9 mouse cellular contexts compared by ENCODE assay signal in the genomic region with DNA sequence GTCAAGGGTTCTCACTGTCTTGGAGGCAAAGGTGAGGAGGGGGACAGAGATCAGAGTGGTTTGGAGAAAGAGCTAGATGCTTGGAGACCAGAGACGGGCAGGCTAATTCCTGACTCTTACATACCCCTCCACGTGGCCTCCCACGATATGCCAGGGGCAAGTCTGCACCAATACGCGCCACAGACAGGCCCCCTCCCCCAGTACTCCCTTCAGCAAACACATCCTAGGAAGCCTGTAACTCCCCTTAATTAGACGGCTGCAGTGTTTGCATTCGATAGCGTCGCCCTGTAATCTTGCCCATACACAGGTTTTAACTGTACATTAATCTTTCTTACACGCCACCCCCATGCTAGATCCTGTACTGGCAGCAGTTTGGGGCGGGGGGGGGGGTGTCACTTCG. TPM values are rescaled to one million over a fixed set of nuclear protein-coding genes. Genes with fewer than 3 reads are reported as not detected.
DNase-seq lines count a peak whose midpoint lies in the region; ATAC-seq and TF ChIP-seq lines count a peak whose summit lies in the region.
"Had no signal": no experiment of that assay in that cellular context is flagged by ENCODE, and none has a peak within 500 bp of the region (broad histone marks: within the 10 kb centered on the region; RNA-seq: fewer than 3 reads in every experiment).

No protein-coding gene starts in this region.

- 13% methylated on average over 12 of the region's 12 CpGs for WGBS in heart, postnatal 0 days
- WGBS in forebrain, embryonic 15.5 days: 5% methylated on average over 12 of the region's 12 CpGs
- WGBS in limb, embryonic 15.5 days: 4% methylated on average over 12 of the region's 12 CpGs

- TF ChIP-seq CTCF in heart, postnatal 0 days (IDR thresholded peaks at IDR 0.05; ENCODE audit: low read depth): no peak

- H3K9me3 ChIP-seq in heart, postnatal 0 days (replicated peaks; ENCODE audit: control insufficient read depth, low read length): no peaks in the 10 kb centered on the region
- H3K9me3 ChIP-seq in forebrain, embryonic 15.5 days: no peaks in the 10 kb centered on the region
- H3K9me3 ChIP-seq in limb, embryonic 15.5 days: no peaks in the 10 kb centered on the region

- no peak; the same call in 1 of the 2 replicates for ATAC-seq in heart, postnatal 0 days (ENCODE audit: insufficient read depth, low read depth)
- peak; percentile 51; the same call in 1 of the 2 replicates for ATAC-seq in forebrain, embryonic 15.5 days (replicated peaks)
- no peak for ATAC-seq in limb, embryonic 15.5 days (ENCODE audit: insufficient number of reproducible peaks, low FRiP score, low TSS enrichment, low read depth)
- ATAC-seq in CD4-positive, CD25-positive, alpha-beta regulatory T cell, adult 4 months: no peak

- H3K36me3 ChIP-seq in heart, postnatal 0 days (replicated peaks; ENCODE audit: control insufficient read depth, insufficient read depth, low read length): no peaks in the 10 kb centered on the region
- H3K36me3 ChIP-seq in forebrain, embryonic 15.5 days: no peaks in the 10 kb centered on the region
- no peaks in the 10 kb centered on the region for H3K36me3 ChIP-seq in limb, embryonic 15.5 days

- 0 out of 2 replicates have a peak, but pooled peaks cover 3% of the 10 kb centered on the region for H3K27me3 ChIP-seq in heart, postnatal 0 days (ENCODE audit: control insufficient read depth, insufficient read depth, low read length)
- no peaks in the 10 kb centered on the region for H3K27me3 ChIP-seq in forebrain, embryonic 15.5 days
- H3K27me3 ChIP-seq in limb, embryonic 15.5 days: peaks cover 7% of the 10 kb centered on the region; the same call in 1 of the 2 replicates

- peaks cover 10% of the 10 kb centered on the region for H3K4me1 ChIP-seq in heart, postnatal 0 days (ENCODE audit: control insufficient read depth, insufficient read depth)
- peaks cover 29% of the 10 kb centered on the region for H3K4me1 ChIP-seq in forebrain, embryonic 15.5 days
- H3K4me1 ChIP-seq in limb, embryonic 15.5 days: peaks cover 21% of the 10 kb centered on the region

- H3K4me3 ChIP-seq in heart, postnatal 0 days (ENCODE audit: low read depth, low read length): no peak overlapping the region
- H3K4me3 ChIP-seq in forebrain, embryonic 15.5 days: no peak overlapping the region
- H3K4me3 ChIP-seq in limb, embryonic 15.5 days: no peak overlapping the region

- no peak for DNase-seq in heart, postnatal 0 days (ENCODE audit: low spot score)
- no peak for DNase-seq in heart, adult 11 months
- peak; percentile 26 for DNase-seq in R1 (ENCODE audit: low read depth, low spot score)
- no peak for DNase-seq in cerebellum, adult 9-11 months
- DNase-seq in right cerebral cortex, postnatal 14 days: no peak

- no peak for TF ChIP-seq EP300 in heart, postnatal 0 days (IDR thresholded peaks at IDR 0.05; ENCODE audit: low read depth)

- H3K27ac ChIP-seq in heart, postnatal 0 days (ENCODE audit: low read depth): no peak overlapping the region
- H3K27ac ChIP-seq in forebrain, embryonic 15.5 days (replicated peaks): peak overlapping the region; percentile 70; the same call in 1 of the 2 replicates
- no peak overlapping the region for H3K27ac ChIP-seq in limb, embryonic 15.5 days

- H3K9ac ChIP-seq in heart, postnatal 0 days (replicated peaks; ENCODE audit: low read depth, low read length): no peak overlapping the region
- no peak overlapping the region for H3K9ac ChIP-seq in forebrain, embryonic 15.5 days (replicated peaks)
- H3K9ac ChIP-seq in limb, embryonic 15.5 days: no peak overlapping the region

- H3K4me2 ChIP-seq in heart, postnatal 0 days (ENCODE audit: low read depth, low read length): peak overlapping the region; percentile 21; the same call in 1 of the 2 replicates
- peak overlapping the region; percentile 12; the same call in 1 of the 2 replicates for H3K4me2 ChIP-seq in forebrain, embryonic 15.5 days (replicated peaks)
- 0 out of 2 replicates have a peak overlapping the region, but pooled peaks have one; percentile 2 for H3K4me2 ChIP-seq in limb, embryonic 15.5 days

RNA-seq across cellular contexts. Expression of a gene that starts 14.5 kb away (rescaled TPM):
- total RNA-seq in heart, postnatal 0 days (2014; rRNA removed; ENCODE audit: low replicate concordance): 6.4 TPM in 1 of 2 replicates, not detected in the other
- polyA plus RNA-seq in heart, postnatal 0 days (2015; fragmentation: Nextera tagmentation; extraction: Ambion mirVana): 0.15 and 0.20 TPM in 2 replicates
- polyA plus RNA-seq in forebrain, embryonic 15.5 days (2015; fragmentation: Nextera tagmentation; extraction: Ambion mirVana): 8.8 and 9.6 TPM in 2 replicates
- 1.2 and 1.3 TPM in 2 replicates for polyA plus RNA-seq in limb, embryonic 15.5 days (2015; fragmentation: Nextera tagmentation; extraction: Ambion mirVana)
- polyA plus RNA-seq in CD4-positive, CD25-positive, alpha-beta regulatory T cell, adult 4 months (2017; shearing (Covaris generic)): under 1 TPM in 1 of 2 experiments, not detected in 1; 0.15 TPM
- total RNA-seq: hematopoietic stem cell, adult 5-6 weeks had no signal
